Mouse (Mus musculus) heart, embryonic 11.5 days (tissue): ENCODE results near the gene Adat3. TPM values are rescaled to one million over a fixed set of nuclear protein-coding genes. Genes with fewer than 3 reads are reported as not detected.
"Not testable (repeated sequence)": the region's sequence is repeated elsewhere in the genome, so short reads cannot be mapped to it uniquely, and the experiment has no call there.

Experiments
- ATAC-seq: fragments of 200-750 bp; cut with Nextera tagmentation; replicated peaks from 2 replicates; pipeline ENCODE4 v1.8.0; 2017; ENCODE audit warnings: moderate library complexity; ENCODE audit not compliant: insufficient number of reproducible peaks, low FRiP score, low TSS enrichment
- H3K27ac ChIP-seq: fragments of 300-500 bp; sonication (generic); 2 replicates; pipeline ENCODE4 v1.5.1; 2014; ENCODE audit warnings: mild to moderate bottlenecking, low read depth, low read length
- H3K27me3 ChIP-seq: fragments of 300-500 bp; sonication (generic); 2 replicates; pipeline ENCODE4 v1.6.1; 2014; ENCODE audit warnings: mild to moderate bottlenecking, low read length, mixed read lengths; ENCODE audit not compliant: control insufficient read depth, insufficient read depth
- H3K36me3 ChIP-seq: fragments of 300-500 bp; sonication (generic); 2 replicates; pipeline ENCODE4 v1.6.1; 2014; ENCODE audit warnings: mild to moderate bottlenecking, low read length, moderate library complexity, mixed read lengths; ENCODE audit not compliant: control insufficient read depth, insufficient read depth
- H3K4me1 ChIP-seq: fragments of 300-500 bp; sonication (generic); 2 replicates; pipeline ENCODE4 v1.6.1; 2014; ENCODE audit warnings: low read length; ENCODE audit not compliant: control insufficient read depth, insufficient read depth
- H3K4me2 ChIP-seq: fragments of 300-500 bp; sonication (generic); 2 replicates; pipeline ENCODE4 v1.6.1; 2014; ENCODE audit warnings: mild to moderate bottlenecking, moderate library complexity
- H3K4me3 ChIP-seq: fragments of 300-500 bp; sonication (generic); 2 replicates; pipeline ENCODE4 v1.5.1; 2014; ENCODE audit warnings: low read depth, low read length
- H3K9ac ChIP-seq: fragments of 300-500 bp; sonication (generic); 2 replicates; pipeline ENCODE4 v1.6.1; 2014; ENCODE audit warnings: mild to moderate bottlenecking, low read depth, low read length, moderate library complexity
- H3K9me3 ChIP-seq: fragments of 300-500 bp; sonication (generic); replicated peaks from 2 replicates; pipeline ENCODE4 v1.6.1; 2016; ENCODE audit warnings: low read length; ENCODE audit not compliant: control insufficient read depth
- WGBS: fragments of 180-500 bp; shearing (Covaris S2); extraction: QIAGEN DNeasy Blood & Tissue Kit; methylation state at CpG from one replicate; pipeline ENCODE4 v1.1.7; 2014; ENCODE audit not compliant: insufficient replicate concordance; 5-methylcytosine and 5-hydroxymethylcytosine counted together
- polyA plus RNA-seq: library from polyadenylated mRNA; unstranded; fragments of >200 nt; fragmentation: Nextera tagmentation; extraction: Ambion mirVana; gene quantifications from 2 replicates; pipeline ENCODE4 v1.2.1, GENCODE M21; 2014

Adat3 gene
- polyA plus RNA-seq, 1 experiment from 2014 or later, result 6.6 TPM

DNA sequence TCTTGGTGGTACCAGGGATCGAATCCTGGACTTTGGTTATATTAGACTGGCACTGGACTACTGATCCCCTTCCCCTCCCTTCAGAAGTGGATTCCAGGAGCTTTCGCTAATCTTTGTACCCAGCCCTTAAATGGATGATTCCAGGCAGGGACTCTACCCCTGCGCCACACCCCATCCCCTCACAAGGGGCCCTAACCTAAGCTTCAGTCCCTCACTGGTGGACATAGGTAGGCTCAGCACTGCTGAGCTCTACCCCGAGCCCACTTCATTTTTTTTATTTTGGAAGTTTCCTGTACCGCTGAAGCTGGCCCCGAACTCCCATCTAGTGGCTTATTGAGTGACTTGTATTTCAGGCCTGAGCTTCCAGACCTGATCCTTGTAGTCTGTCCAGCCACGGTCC is 684 bp downstream of the Adat3 start:
- WGBS, result 32% methylated on average over 7 of the region's 7 CpGs
- Histone ChIP-seq H3K9me3 (no peaks in the 10 kb centered on the region), H3K27me3 (no peaks in the 10 kb centered on the region), H3K36me3 (peaks cover 12% of the 10 kb centered on the region), H3K27ac (peak overlapping the region; percentile 58), H3K4me1 (peaks cover 7% of the 10 kb centered on the region), H3K4me2 (peak overlapping the region; percentile 80), H3K9ac (peak overlapping the region; percentile 71), H3K4me3 (peak overlapping the region; percentile 65)
- ATAC-seq, result no peak

DNA sequence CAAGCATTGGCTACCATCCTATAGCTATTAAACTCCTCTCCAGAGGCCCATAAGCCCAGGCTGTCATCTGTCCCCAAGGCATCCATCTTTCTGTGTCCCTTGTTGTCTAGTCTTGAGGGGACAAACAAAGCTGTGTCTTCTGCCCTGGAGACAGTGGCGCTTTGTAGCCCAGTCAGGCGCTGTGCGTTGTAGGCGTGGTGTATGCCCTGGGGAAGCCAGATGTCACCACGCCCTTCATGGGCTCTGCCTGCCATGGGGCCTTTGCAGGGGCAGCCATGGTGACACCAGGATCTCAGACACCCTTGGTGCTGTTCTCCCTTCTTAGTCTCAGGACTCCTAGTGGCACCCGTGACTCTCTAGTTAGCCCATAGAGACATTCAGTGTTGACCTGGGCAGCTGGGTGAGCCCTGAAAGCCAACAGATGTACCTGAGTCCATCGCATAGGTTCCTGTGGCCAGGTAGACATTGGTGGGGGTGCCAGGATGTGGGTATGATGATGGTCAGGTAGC is 1.4 kb downstream of the Adat3 start:
- Histone ChIP-seq H3K9ac (peak overlapping the region; percentile 71), H3K4me3 (peak overlapping the region; percentile 65), H3K27me3 (no peaks in the 10 kb centered on the region), H3K4me1 (peaks cover 7% of the 10 kb centered on the region), H3K27ac (peak overlapping the region; percentile 58; the same call in 1 of the 2 replicates), H3K9me3 (no peaks in the 10 kb centered on the region), H3K4me2 (peak overlapping the region; percentile 80), H3K36me3 (peaks cover 13% of the 10 kb centered on the region)
- ATAC-seq, result no peak
- 87% methylated on average over 7 of the region's 7 CpGs for WGBS

DNA sequence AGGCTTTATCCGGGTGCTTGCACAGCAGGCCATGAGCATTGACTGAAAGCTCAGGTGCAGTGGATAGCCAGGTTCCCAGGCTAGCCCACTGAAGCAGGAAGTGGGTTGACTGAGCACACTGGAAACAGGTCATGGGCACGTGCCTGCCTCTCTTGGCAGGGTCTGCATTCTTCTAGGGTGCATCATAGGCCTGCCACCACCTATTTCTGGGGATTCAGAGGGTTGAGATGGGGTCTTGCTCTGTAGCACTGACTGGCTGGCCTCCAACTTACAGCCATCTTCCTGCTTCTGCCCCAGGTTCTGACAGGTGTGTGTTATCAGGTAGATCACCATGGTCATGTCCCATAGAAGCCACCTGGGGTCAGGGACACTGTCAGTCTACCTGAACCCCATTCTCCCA is 2.3 kb downstream of the Adat3 start:
- no peak for ATAC-seq
- Histone ChIP-seq H3K9me3 (no peaks in the 10 kb centered on the region), H3K36me3 (peaks cover 13% of the 10 kb centered on the region), H3K4me2 (no peak overlapping the region; the same call in 1 of the 2 replicates), H3K4me3 (no peak overlapping the region), H3K27me3 (no peaks in the 10 kb centered on the region), H3K27ac (no peak overlapping the region), H3K9ac (no peak overlapping the region), H3K4me1 (peaks cover 7% of the 10 kb centered on the region)
- WGBS, result 82% methylated on average over 2 of the region's 2 CpGs

DNA sequence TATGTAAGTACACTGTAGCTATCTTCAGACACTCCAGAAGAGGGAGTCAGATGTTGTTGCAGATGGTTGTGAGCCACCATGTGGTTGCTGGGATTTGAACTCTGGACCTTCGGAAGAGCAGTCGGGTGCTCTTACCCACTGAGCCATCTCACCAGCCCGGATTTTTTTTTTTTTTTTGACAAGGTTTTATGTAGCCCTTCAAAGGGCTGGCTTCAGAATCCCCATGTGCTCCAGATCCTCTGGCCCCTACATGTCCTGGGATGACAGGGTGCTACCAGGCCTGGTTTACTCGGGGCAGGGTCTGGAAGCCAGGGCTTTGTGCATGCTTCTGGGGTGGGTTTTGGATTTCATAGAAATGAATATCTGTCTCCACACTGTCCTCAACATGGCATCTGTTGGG is 3.0 kb downstream of the Adat3 start, which contains the start of gene Gm49322:
TSS of gene Gm49322 (plus strand) at position 301 of the 400 bp plus-strand sequence.
- H3K36me3 ChIP-seq, result peaks cover 13% of the 10 kb centered on the region
- H3K27ac ChIP-seq, H3K9me3 ChIP-seq, H3K9ac ChIP-seq, H3K27me3 ChIP-seq, H3K4me1 ChIP-seq, H3K4me2 ChIP-seq, ATAC-seq, H3K4me3 ChIP-seq: not testable (repeated sequence)
- WGBS, result 80% methylated on average over 4 of the region's 4 CpGs

DNA sequence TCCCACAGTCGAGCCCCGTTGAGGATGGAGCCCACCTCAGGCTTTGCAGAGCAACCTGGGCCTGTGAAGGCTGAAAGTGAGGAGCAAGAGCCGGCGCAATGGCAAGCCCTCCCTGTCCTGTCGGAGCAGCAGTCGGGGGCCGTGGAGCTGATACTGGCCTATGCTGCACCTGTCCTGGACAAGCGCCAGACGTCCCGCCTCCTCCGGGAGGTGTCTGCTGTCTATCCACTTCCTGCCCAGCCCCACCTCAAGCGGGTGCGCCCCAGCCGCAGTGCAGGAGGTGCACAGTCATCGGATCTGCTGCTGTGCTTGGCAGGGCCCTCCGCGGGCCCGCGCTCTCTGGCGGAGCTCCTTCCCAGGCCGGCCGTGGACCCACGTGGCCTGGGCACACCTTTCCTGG is 3.6 kb downstream of the Adat3 start:
- no peak for ATAC-seq
- Histone ChIP-seq H3K9me3 (no peaks in the 10 kb centered on the region), H3K4me1 (peaks cover 7% of the 10 kb centered on the region), H3K4me2 (no peak overlapping the region), H3K27me3 (no peaks in the 10 kb centered on the region), H3K9ac (no peak overlapping the region), H3K27ac (no peak overlapping the region), H3K4me3 (no peak overlapping the region), H3K36me3 (peaks cover 13% of the 10 kb centered on the region)
- 87% methylated on average over 23 of the region's 23 CpGs for WGBS

DNA sequence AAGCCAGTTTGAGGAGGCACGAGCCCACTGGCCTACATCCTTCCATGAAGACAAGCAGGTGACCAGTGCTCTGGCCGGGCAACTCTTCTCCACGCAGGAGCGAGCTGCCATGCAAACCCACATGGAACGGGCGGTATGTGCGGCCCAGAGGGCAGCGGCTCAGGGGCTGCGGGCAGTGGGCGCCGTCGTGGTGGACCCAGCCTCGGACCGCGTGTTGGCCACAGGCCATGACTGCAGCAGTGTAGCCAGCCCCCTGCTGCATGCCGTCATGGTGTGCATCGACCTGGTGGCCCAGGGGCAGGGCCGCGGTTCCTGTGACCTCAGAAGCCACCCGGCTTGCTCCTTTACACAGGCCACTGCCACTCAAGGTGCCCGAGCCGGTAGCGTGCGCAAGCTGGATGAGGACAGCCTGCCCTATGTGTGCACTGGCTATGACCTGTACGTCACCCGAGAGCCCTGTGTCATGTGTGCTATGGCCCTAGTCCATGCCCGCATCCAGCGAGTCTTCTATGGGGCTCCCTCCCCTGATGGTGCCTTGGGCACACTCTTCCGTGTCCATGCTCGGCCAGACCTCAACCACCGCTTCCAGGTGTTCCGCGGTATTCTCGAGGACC is 4.2 kb downstream of the Adat3 start:
- H3K36me3 ChIP-seq, result peaks cover 13% of the 10 kb centered on the region
- WGBS, result 93% methylated on average over 34 of the region's 34 CpGs
- no peak for ATAC-seq

DNA sequence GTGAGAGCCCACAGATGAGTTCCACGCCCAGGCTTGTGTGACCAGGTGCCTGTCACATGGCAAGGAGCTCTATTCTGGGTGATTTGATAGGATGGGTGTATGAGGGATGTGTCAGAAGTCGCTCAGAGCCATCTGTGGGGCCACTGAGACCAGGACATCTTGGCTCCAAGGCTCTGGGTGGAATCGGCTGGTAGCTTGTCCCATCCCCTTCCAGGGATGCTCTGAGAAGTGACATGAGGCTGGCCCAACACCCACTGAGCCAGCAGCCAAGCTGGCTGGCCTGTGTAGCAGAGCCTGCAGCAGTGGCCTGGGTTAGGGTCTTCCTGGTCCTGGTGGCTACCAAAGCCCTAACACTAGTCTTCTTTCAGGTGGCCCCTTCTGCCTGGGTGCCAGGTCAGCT is 5.8 kb downstream of the Adat3 start:
- Histone ChIP-seq H3K4me1 (peaks cover 7% of the 10 kb centered on the region), H3K4me2 (no peak overlapping the region), H3K36me3 (peaks cover 20% of the 10 kb centered on the region), H3K9ac (no peak overlapping the region), H3K27me3 (no peaks in the 10 kb centered on the region), H3K9me3 (no peaks in the 10 kb centered on the region), H3K4me3 (no peak overlapping the region), H3K27ac (no peak overlapping the region)
- ATAC-seq, result no peak
- WGBS, result 83% methylated on average over 3 of the region's 3 CpGs

More for the DNA sequence above, 4.2 kb downstream of the Adat3 start:
- no peak overlapping the region for H3K4me3 ChIP-seq
- no peak overlapping the region for H3K9ac ChIP-seq
- H3K9me3 ChIP-seq, result no peaks in the 10 kb centered on the region
- H3K27ac ChIP-seq, result no peak overlapping the region
- H3K4me2 ChIP-seq, result no peak overlapping the region
- no peaks in the 10 kb centered on the region for H3K27me3 ChIP-seq
- peaks cover 7% of the 10 kb centered on the region for H3K4me1 ChIP-seq

DNA sequence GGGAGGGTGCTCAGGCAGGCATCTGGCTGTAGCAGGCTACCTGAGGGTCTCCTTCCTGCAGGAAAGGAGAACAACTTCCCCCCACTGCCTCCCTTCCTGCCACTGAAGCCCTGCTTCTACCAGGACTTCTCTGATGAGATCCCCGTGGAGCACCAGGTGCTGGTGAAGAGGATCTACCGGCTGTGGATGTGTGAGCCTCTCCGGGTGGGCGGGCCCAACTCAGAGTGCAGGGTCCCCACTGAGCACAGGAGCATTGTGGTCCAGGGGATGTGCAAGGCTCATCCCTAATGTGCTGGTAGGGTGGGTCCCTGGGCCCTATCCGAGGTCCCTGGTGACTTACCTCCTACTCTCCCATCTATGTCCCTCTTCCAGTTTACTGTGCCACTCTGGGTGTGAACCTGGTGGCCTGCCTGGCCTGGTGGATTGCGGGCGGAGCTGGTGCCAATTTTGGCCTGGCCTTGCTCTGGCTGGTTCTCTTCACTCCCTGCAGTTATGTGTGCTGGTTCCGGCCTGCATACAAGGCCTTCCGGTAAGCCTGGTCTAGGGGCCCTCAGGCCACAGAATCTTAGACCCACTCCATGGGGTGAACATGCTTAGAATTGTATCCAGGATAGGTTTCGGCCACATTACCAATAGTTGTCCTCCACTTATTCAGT is 6.7 kb downstream of the Adat3 start:
- no peak overlapping the region; the same call in 1 of the 2 replicates for H3K9ac ChIP-seq
- 90% methylated on average over 10 of the region's 10 CpGs for WGBS
- no peak for ATAC-seq
- no peaks in the 10 kb centered on the region for H3K9me3 ChIP-seq
- H3K4me2 ChIP-seq, result no peak overlapping the region
- H3K4me3 ChIP-seq, result no peak overlapping the region
- no peaks in the 10 kb centered on the region for H3K27me3 ChIP-seq
- H3K36me3 ChIP-seq, result peaks cover 22% of the 10 kb centered on the region
- H3K27ac ChIP-seq, result no peak overlapping the region
- H3K4me1 ChIP-seq, result no peaks in the 10 kb centered on the region
